Mouse (Mus musculus) common myeloid progenitor, adult 5-6 weeks (primary cell): ENCODE results near the gene Eipr1. TPM values are rescaled to one million over a fixed set of nuclear protein-coding genes. Genes with fewer than 3 reads are reported as not detected.

Experiments used
- ATAC-seq: replicated peaks from 2 replicates; pipeline ENCODE4 v1.8.0; 2016; ENCODE audit warnings: low read depth, mild to moderate bottlenecking, moderate TSS enrichment, inconsistent platforms; ENCODE audit not compliant: poor library complexity, severe bottlenecking
- total RNA-seq: library from RNA; stranded (forward); fragments of 200-1000, 187-1606 nt; gene quantifications from 2 replicates; pipeline ENCODE4 v1.2.3, GENCODE M21; 2017

Eipr1 gene
- total RNA-seq, 1 experiment from 2014 or later = 21.7 TPM

DNA sequence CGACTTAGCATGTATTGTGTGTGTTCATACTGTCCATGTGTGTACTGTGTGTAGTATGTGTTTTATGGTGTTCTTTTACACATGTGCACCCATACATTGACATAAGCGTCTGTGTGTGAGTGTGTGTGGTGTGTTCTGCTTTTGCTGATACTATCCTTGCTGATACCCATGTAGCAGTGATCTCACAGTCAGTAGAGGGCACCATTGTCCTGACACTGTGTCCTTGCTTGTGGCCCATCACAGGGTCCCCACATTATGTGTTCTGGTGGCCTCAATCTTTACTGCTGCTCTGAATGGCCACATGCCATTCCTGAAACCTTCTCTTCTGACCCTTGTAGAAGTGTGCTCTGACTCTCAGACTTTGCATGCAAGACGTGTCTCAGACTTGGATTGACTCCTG lies 22.2 kb downstream of the Eipr1 start:
- no peak for ATAC-seq

DNA sequence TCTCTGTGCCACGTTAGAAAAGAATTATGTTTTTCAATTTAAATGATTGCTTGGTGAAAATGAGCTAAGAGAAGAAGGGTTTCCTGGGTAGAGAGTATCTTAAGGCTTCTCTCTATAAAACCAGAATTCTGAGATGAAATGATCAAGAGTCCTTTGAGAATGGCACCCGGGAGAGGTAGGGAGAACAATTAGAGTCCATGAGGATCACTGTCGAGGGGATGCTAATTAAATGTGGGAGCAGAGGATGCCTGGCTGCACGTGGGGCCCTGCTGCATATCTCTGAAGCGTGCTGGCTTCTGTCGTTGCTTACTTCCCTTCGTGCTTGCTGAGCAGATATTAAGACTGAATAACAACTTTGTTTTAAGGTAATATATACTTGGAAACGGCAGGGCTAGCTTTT lies 23.5 kb downstream of the Eipr1 start:
- ATAC-seq = no peak

DNA sequence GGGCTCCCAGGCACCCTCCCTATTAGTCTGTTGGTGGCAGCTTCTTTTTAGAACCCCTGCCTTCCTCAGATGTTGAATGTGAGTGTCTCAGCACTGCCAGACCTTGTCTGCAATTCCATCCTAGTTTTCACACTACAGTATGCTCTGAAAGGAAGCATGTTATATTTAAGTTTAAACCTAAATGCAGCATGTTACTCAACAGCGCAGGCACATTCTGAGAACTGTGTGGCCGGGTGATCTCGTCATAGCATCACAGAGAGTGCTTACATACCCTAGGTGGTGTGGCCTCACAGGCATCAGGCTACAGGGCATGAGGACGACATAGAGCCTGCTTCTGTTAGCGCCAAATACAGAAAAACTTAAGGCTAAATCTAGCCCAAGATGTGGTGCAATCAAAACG lies 24.0 kb downstream of the Eipr1 start:
- no peak for ATAC-seq

DNA sequence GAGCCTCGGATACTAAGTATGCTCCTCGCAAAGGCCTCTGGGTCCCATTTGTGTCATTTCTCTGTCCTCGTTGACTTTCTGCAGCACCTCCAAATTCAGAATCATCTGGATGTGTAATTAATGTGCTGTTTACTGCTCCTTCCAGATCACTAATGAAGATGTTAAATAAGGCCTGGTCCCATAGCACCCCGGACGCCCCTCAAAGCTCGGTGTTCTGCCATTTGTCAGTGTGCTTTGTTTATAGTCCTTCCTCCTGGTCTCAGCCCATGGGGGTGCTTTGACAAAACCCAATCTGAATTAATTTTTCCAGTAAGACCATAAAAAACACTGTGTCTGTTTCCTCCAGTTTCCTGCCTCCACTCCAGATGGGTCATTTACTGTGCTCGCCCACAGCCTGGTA lies 28.6 kb downstream of the Eipr1 start:
- ATAC-seq = no peak

DNA sequence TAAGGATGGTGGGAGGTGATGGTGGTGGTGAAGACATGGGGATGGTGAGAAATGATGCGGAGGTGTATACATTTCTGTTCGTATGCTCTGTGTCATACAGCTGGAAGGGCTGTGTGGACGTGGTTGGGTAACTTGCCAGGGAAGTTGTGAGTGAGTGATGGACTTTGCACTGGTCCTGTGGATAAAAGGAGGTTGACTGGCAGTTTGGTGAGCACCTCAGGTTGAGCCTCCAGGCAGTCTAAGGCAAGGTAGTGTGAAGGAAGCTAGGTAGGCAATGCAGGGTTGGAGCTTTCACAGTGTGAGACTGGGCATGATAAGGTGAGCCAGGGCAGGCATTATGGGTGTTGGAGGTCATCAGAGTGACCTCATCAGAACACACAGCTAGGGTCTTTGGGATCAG lies 31.0 kb downstream of the Eipr1 start:
- ATAC-seq = no peak

DNA sequence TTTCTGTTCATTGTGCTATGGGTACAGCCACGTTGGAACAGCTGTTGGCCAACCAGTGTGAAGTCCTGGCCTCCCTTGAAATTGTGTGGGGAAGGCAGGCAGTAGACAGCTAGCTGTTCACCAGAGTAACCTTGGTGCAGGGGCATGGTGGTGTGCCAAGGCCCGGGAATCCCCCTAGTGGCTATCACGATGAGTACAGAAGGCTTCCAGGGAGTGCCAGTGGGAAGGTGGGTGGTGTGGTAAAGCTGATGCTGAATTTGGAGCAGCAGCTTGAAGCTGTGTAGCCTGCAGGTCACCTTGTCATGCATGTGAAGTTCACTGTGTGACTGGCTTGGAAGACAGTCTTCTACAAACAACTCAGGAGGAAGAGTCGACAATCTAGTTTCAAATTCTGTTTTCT lies 32.8 kb downstream of the Eipr1 start:
- peak; percentile 88 for ATAC-seq

DNA sequence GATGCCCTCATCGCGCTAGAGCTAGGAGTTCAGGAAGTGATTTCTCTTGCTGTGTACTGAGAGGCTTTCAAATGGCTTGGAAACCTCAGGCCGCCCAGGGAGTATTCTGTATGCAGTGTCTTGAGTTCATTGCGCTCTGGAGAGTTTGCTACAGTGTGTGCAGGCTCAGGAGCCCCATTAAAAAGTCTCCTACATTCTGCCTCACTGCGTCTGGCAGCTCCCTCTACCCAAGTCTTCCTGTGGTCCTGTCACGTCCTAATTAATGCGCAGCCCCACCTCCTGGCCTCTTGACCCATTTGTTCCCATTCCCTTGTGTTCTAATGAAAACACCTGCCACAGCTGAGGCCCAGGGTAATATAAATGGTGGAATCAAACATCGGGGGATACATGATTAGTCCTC lies 33.3 kb downstream of the Eipr1 start:
- ATAC-seq = no peak

DNA sequence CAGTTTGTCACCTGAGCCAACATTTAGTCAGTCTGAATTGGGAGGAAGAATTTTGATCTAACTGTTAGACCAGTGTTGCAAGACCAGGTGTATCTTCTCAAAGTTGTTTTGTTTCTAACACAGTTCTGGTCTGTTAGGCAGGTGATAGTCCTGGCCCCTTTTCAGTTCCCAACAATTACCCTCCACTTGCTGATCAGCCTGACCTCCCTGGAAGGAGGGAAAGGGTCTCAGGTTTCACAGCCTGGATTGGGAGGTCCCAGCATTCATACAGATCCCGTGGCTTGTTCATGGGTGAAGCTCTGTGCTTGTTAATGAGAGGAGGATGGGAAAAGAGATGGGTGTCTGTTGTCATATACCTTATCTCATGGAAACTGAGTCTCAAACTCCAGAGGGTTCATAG lies 33.7 kb downstream of the Eipr1 start:
- ATAC-seq = no peak

DNA sequence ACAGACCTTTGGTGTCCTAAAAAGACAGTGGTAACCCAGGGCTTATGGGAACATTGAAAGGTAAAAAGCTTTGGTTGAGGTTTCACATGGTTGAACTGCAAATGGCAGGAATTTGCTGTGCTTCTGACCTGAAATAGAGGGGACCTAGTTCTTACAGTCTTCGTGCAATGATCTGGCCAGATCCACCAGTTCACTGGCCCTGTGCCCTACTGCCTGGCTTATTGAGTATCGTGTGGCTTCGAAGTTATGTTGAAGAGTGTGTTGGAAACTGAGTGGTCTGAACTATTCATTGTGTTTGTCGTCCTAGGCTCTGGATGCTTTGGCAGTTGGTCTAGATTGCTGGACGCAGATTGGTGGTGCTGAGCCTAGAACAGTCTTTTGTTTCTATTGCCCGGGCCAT lies 34.7 kb downstream of the Eipr1 start:
- no peak for ATAC-seq

DNA sequence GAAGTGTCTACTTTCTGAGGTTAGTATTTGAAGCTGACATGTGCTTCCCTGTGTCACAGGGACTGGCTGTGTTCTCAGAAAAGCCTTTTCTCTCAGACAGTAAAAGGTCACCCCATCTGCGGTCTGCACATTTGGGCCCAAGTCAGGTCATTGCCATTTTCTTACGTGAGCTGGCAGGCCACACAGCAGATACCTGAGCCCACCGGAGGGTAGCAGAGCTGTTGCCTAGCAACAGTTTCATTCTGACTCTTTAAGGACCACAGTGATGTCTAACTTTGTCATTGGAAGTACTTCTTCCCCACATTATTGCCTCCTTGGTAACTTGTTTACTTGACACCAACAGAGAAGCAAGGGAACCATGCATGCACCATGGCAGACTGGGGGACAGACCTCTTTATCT lies 41.0 kb downstream of the Eipr1 start:
- ATAC-seq = no peak

DNA sequence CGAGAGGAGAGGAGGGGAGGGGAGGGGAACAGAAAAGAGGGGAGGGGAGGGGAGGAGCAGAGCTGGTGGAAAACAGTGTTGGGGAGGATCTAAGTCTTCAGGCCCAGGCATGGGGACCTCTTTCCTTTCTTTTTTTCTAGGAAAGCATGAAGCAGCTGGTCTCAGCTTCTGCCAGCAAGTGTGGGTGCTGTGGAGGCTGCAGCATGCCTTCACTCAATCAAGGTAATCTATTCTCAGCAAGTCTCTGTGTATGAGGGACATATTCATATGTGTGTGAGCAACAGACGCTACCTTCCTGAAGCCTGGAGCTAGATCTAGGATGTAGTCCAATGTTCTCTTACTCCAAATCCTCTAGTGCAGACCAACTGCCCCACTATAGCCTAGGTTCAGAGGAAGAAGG lies 42.1 kb downstream of the Eipr1 start:
- no peak for ATAC-seq

DNA sequence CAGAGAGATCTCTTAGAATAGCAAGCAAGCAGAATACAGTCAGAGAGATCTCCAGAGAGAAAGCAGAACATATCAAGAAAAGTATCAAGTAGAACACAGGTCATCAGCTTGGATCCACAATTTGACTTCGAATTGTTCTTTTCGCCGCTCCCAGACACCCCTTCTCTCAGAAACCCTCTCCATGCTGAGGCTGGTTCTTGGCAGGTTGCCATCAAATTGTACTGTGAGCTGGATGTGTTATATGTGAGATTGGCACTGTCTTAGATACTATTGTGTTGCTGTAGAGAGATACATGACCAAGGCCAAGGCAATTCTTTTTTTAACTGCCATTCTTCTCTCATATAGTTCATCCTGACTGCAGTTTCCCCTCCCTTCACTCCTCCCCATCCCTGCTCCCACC lies 43.4 kb downstream of the Eipr1 start:
- ATAC-seq = no peak

DNA sequence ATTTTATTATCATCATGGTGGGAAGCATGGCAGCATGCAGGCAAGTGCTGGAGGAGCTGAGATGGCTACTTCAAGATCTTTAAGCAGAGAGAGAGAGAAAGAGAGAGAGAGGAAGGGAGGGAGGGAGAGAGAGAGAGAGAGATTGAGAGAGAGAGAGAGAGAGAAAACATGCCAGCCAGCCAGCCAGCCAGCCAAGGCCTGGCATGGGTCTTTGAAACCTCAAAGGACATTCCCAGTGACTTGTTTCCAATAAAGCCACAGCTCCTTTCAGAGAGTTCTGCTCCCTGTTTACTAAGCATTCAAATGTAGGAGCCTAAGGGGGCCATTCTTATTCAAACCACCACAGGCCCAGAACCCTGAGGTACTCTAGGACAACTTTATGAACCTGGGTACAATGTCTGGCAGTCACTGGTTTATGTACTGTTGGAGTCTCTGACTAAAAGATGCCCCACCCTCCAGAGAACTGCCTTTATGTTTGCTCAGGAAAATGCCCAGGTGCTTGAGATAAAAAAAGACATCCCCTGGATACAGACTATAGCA lies 45.3 kb downstream of the Eipr1 start:
- no peak for ATAC-seq

DNA sequence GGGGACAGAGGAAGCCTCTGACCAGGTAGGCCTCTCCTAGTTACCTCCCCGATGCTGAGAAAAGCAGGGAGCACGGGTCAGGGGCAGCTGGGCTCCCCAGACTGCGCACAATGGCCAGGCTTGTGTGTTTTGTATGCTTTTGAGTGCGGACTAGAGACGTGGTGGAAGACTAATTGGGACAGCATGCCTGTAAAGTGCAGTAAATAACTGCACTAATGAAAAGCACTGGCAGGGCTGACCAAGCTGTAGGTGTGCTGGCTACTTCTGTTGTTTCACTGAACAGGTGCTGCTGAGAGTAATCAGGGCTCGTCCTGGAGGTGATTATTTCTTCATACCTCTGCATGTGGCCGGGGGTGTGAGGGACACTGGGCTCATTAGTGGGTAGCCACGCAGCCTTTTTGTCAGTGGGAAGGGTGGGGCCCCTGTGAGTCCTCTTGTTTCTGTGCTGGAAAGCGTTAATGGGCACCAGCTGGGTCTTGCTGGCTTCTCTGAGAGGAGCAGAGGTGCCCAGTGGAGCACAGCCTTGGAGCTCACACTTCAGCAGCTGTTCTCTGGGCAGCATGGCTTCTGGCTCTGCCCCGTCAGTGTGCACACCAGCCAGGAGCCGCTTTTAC lies 48.3 kb downstream of the Eipr1 start:
- ATAC-seq = no peak

DNA sequence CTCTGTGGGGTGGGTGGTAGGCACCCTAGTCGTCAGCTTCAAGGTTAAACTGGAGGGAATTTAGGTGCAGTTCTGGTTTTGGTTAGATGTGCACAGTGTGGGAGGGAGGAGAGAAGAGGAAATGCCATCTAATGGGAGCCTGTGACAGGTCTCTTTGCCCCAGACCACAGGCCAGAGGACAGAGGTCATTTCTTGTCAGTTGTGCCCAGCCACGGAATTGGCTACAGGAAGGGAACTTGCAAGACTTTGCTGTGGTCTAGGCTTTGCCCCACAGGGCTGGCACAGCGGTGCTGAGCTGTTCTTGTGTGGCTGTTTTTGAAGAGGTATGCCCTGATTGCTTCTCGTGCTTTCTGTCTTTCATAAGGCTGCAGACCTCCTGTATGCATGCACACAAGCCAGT lies 48.8 kb downstream of the Eipr1 start:
- peak; percentile 72 for ATAC-seq

DNA sequence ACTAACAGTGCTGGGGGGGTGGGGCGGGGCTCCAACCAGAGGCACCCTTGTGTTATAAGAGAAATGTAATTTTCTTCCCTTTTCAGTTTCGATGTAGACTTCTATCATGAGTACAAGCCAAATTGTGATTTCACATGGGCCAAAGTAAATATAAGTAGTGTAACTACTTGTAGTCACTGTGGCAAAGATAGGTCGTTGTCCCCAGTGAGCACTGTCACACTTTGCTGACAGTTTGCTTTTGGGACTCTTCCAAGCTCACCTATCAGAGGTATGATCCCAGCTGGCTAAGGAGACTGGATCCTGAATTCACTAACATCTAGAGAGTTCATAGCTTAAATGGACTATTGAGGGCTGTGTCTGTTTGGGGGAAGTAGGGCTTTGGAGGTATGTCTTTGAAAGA lies 49.3 kb downstream of the Eipr1 start:
- no peak for ATAC-seq

DNA sequence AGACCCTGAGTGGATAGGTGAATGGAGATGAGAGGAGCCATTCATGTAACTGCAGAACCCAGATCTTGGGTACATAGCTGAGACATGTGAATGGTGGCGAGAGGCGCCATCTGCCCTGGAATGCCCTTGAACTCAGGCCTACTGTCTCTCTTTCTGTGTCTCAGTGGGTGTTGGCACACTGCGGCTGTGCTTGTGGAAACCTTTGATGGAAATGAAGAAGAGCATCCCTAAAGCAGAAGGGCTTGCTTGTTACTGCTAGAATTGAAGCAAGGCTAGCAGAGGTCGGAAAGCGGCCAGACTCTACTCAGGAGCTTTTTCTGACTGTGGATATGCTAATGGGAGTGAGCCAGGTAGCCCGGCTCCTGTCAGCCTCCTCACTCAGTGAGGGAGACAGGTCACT lies 50.1 kb downstream of the Eipr1 start:
- ATAC-seq = no peak

DNA sequence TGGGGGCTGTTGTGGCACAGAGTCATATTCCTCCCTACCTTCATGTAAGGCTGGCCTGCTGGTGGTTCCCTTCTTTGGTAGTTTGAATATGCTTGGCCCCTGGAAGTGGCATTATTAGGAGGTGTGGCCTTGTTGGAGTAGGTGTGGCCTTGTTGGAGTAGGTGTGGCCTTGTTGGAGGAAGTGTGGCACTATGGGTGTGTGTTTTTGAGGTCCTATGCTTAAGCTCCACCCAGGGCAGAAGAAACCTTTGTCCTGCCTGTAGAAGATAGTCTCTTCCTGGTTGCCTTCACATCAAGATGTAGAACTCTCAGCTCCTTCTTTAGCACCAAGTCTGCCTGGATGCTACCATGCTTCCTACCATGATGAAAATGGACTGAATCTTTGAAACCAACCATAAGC lies 51.4 kb downstream of the Eipr1 start:
- no peak for ATAC-seq

DNA sequence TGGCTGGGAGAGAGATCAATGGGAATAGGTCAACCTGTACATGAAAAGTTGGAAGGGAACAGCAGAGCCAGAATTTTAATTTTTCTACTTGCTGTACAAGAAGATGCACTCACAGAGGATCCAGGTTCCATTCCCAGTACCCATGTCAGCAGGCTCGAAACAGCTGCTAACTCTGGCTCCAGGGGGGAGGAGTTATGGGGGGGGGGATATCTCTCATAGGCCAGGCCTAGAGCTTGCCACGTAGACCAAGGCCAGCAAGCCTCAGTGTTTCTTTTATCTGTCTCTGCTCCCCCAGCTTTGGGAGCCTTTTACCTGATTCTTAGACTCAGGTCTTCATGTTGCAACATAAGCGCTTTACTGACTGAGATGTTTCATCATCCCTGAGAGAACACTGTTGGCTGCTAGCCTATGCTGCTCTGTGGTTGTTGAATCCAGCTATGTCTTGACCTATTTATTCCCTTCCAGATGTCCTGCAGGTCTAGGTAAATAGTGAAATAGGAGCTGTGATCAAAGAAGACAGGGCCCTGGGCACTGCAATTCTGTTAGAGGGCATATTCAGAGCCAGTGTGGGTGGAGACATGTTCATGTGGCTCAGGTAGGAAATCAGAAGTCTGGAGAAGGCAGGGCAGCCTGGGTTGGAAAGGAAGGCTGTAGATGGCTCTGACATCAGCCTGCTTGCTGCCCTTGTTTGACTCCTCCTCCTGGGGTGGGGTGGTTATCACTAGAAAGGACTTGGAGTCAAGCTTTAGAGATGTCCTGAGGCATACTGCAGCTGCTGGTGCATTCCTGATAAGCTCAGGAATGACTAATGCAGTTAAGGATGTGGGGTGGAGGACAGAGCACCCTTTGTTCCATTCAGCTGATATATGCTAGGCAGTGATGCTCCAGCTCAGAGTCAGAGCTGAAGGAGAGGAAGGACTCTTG lies 53.2 kb downstream of the Eipr1 start:
- ATAC-seq = peak; percentile 72

DNA sequence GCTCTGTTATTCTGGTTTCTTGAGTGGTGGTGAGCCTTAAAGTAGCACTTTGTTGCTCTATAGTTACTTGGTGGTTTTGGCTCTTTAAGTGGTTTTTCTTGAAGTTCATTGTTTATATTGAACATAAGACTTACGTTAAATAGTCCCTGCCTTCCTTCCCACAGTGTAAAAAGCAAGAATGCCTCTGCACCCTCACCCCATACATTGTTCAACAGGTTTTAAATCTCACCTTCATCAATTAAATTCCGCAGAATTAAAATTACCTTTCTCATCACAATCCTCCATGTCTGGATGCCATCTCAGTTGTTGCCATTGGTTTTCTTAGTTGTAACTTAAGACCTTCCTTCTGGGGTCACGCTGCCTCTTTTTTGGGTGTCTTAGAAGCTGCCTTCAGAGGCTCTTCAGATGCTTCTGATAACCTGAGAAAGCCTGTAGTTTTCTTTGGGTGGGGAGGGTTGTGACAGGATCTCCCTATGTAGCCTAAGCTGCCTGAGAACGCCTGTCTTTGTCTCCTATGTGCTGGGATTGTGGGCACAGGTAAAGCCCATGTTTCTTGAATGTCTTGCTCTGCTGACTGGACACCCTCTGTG lies 57.3 kb downstream of the Eipr1 start:
- no peak for ATAC-seq

DNA sequence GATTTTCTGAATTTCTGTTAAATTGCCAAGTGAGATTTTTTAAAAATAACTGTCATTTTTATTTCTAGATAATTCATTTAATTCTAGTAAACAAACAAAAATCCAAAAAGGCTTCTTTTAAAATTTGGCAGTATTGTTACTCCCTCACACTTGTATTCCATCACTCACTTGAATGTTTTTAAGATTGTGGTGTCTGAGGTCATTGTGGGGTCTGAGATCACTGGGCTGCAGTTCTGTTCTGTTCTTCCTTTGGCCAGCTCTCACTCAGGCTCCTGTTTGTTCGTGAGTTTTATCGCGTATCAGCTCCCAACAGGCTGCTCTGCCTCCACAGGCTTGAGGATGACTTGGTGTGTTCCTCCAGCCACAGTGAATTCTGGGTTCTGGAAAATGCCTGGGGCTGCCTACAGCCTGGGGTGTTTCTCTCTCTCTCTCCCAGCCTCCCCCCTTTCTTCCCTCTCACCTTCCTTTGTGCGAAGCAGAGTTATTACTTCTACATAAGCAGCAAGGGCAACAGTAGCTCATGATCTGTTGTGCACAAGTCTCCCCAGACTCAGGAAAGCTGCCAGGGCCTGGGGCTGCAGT lies 58.2 kb downstream of the Eipr1 start:
- peak; percentile 12; the same call in 1 of the 2 replicates for ATAC-seq
